Mouse (Mus musculus): ENCODE results near the gene Gm10563.

GRCm38 (mm10) chr4:155596606-155597005, 48.6 kb downstream of the Gm10563 start:
- TF ChIP-seq CTCF (IDR thresholded peaks at IDR 0.05; ENCODE audit: extremely low read depth, insufficient read depth, insufficient read length, insufficient replicate concordance) (no peak), POLR2A (IDR thresholded peaks at IDR 0.05; ENCODE audit: low read depth, low read length) (no peak)

Measured in spleen, adult 2 months (tissue).